Mouse (Mus musculus) bone marrow macrophage, adult 2 months (primary cell): ENCODE results near the gene Yif1b. TPM values are rescaled to one million over a fixed set of nuclear protein-coding genes. Genes with fewer than 3 reads are reported as not detected.
A peak's percentile ranks its signal among the peaks of the same experiment; 100 is the strongest.

ENCODE experiments used
- H3K27ac ChIP-seq: 2 replicates; pipeline ENCODE4 v1.5.1; 2012; ENCODE audit warnings: low read depth, low read length; ENCODE audit not compliant: insufficient read depth
- H3K4me1 ChIP-seq: 2 replicates; pipeline ENCODE4 v1.6.1; 2012; ENCODE audit warnings: low read length; ENCODE audit not compliant: control insufficient read depth, insufficient read depth
- H3K4me3 ChIP-seq: 2 replicates; pipeline ENCODE4 v1.5.1; 2012; ENCODE audit warnings: mild to moderate bottlenecking, low read length, moderate library complexity; ENCODE audit not compliant: insufficient read depth
- CTCF ChIP-seq: IDR thresholded peaks from 2 replicates; pipeline ENCODE4 v1.5.1; 2012; ENCODE audit warnings: low read depth, mild to moderate bottlenecking, low read length, moderate library complexity
- POLR2A ChIP-seq: IDR thresholded peaks from 2 replicates; pipeline ENCODE4 v1.6.1; 2012; ENCODE audit warnings: mild to moderate bottlenecking, low read depth, low read length, borderline replicate concordance
- polyA plus RNA-seq: library from polyadenylated mRNA; stranded (reverse); fragments of >200 nt; gene quantifications from 2 replicates; pipeline ENCODE4 v1.2.4, GENCODE M21; 2012; ENCODE audit not compliant: missing spikeins, insufficient read depth, insufficient read length

Gene Yif1b
- polyA plus RNA-seq, 1 experiment: 33.8 TPM

DNA sequence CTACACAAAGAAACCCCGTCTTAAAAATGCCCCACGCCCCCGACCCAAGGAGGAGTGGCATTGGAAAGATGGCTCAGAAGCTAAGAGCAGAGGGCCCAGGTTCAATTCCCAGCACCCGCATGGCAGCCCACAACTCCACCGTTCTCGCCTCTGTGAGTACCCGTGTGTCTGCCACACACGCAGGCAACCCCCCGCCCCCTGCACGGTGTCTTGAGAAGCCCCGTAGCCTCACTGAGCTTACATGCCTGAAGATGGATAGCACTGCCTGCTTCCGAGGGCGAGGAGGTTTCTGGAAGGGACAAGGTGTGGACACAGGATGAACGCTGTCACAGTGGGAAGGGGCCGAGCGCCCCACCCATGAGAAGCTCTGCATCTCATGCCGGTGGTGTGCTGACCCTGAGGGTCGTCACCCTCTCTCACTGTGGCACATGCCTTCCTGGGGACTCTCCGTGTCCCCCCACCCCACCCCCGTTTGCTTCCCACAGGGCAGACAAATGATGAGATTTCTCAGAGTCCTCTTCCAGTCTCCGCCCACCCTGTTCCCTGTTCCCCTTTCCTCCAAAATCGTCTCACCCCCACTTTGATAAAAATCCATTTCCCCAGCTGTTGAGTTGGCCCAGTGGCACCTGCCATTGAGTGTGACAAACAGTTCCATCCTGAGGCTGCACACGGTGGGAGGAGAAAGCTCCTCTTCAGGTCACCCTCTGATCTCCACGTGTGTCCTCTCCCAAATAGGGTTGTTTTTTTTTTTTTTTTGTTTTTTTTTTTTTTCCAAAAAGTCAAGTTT is 57.9 kb downstream of the Yif1b start:
- no peaks in the 10 kb centered on the region for H3K4me1 ChIP-seq
- no peak overlapping the region for H3K4me3 ChIP-seq
- no peak for TF ChIP-seq CTCF
- no peak for TF ChIP-seq POLR2A
- no peak overlapping the region for H3K27ac ChIP-seq

DNA sequence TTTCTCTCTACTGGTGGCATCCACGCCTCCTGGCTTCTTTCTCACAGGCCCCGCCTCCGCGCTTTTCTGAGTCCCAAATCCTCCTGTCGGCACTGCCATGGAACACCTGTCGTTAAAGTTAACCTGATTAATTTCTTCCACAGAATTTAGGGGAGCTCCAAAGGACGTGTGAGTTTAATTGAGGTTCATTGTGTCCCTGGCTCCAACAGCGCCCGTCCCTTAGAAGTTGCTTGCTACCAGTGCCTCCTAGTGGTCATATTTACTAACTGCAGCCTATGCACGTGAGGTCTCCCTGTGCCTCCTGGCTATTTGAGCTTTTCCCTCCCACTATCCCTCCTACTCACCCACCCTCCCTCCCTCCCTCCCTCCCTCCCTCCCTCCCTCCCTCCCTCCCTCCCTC is 58.9 kb downstream of the Yif1b start:
- Histone ChIP-seq H3K27ac (no peak overlapping the region), H3K4me1 (no peaks in the 10 kb centered on the region), H3K4me3 (no peak overlapping the region)
- TF ChIP-seq CTCF (peak; percentile 68), POLR2A (no peak)

Other genes with a start within 250 kb of the Yif1b start
- 0.08 TPM in 1 of 2 replicates, not detected in the other for gene Ryr1, start 113.2 kb upstream of the Yif1b start, polyA plus RNA-seq
- 91.6 and 97.2 TPM in 2 replicates for gene Rasgrp4, start 103.5 kb upstream of the Yif1b start, polyA plus RNA-seq
- 30.1 and 32.3 TPM in 2 replicates for gene Fam98c, start 82.1 kb upstream of the Yif1b start, polyA plus RNA-seq
- 1.4 and 2.3 TPM in 2 replicates for gene Ggn, start 68.1 kb upstream of the Yif1b start, polyA plus RNA-seq
- 11.1 and 12.7 TPM in 2 replicates for gene Spred3, start 67.9 kb upstream of the Yif1b start, polyA plus RNA-seq
- 207 and 217 TPM in 2 replicates for gene Psmd8, start 57.6 kb upstream of the Yif1b start, polyA plus RNA-seq
- 4.0 and 4.5 TPM in 2 replicates for gene Catsperg1, start 24.3 kb upstream of the Yif1b start, polyA plus RNA-seq
- 32.3 and 39.1 TPM in 2 replicates for gene Kcnk6, start 5.8 kb upstream of the Yif1b start, polyA plus RNA-seq
- 1.9 TPM in 1 of 2 replicates, not detected in the other for gene 2200002D01Rik, start 10.1 kb downstream of the Yif1b start, polyA plus RNA-seq
- 0.91 TPM in 1 of 2 replicates, not detected in the other for gene Spint2, start 43.6 kb downstream of the Yif1b start, polyA plus RNA-seq
- not detected in 2 replicates for gene Ppp1r14a, start 51.0 kb downstream of the Yif1b start, polyA plus RNA-seq
- gene Dpf1, start 65.6 kb downstream of the Yif1b start, polyA plus RNA-seq: 0.60 TPM in 1 of 2 replicates, not detected in the other